10 mouse cellular contexts compared by ENCODE assay signal in the genomic region with DNA sequence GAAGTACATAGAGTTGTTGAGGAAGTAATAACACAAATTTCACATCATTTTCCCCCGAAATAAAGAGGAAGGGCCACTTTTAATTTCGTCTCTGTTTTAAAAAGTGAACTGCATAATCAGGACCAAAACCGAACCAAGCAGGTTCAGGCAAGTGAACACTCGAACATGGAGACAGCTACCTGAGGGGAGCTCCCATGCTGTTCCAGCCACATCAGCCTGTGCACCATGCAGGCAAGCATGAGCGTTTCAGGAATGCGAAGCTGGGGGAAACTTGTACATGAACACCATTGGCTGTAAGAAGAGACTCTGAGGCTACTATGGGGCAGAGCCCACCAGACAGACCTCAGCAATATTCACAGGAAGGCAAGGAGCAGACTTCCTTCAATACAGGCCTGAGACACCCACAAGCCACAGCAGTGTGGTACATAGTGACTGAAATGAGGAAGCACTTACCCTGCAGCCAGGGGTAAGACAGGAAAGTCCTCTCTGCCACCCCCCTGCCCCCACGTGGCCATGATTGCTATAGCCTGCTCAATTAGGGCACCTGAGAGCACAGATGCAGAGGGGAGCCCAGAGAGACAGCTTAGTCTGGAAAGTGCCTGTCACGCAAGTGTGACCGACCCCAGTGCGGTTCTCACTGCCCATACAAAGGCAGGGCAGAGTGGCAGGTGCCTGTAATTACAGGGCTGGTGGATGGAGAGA. TPM values are rescaled to one million over a fixed set of nuclear protein-coding genes. Genes with fewer than 3 reads are reported as not detected.
DNase-seq lines count a peak whose midpoint lies in the region; ATAC-seq lines count a peak whose summit lies in the region.
"Had no signal": no experiment of that assay in that cellular context is flagged by ENCODE, and none has a peak within 500 bp of the region (broad histone marks: within the 10 kb centered on the region; RNA-seq: fewer than 3 reads in every experiment).

No protein-coding gene starts in this region.

- peak; percentile 78 for DNase-seq in midbrain, embryonic 11.5 days (ENCODE audit: low spot score, missing footprints)
- no peak for DNase-seq in embryonic facial prominence, embryonic 10.5 days (ENCODE audit: low spot score)
- peak; percentile 30 for DNase-seq in lung, postnatal 14 days
- peak; percentile 76 for DNase-seq in thymus, postnatal 14 days
- DNase-seq in embryo, embryonic 10 days (ENCODE audit: low spot score): no peak
- no peak for DNase-seq in embryo, embryonic 9.5 days (ENCODE audit: extremely low spot score)
- no peak for DNase-seq in heart, postnatal 36 days
- DNase-seq: adrenal gland, postnatal 14 days had no signal

- H3K27me3 ChIP-seq in midbrain, embryonic 11.5 days (ENCODE audit: control insufficient read depth, insufficient read depth, low read length): no peaks in the 10 kb centered on the region
- H3K27me3 ChIP-seq in midbrain, embryonic 16.5 days (ENCODE audit: control insufficient read depth, insufficient read depth, low read depth, low read length): no peaks in the 10 kb centered on the region
- H3K27me3 ChIP-seq in embryonic facial prominence, embryonic 10.5 days (replicated peaks; ENCODE audit: low read depth, poor library complexity, severe bottlenecking): no peaks in the 10 kb centered on the region

- no peak overlapping the region for H3K4me2 ChIP-seq in midbrain, embryonic 11.5 days
- H3K4me2 ChIP-seq in midbrain, embryonic 16.5 days (ENCODE audit: low read length): no peak overlapping the region

- H3K36me3 ChIP-seq in midbrain, embryonic 11.5 days (ENCODE audit: control insufficient read depth, insufficient read depth, low read length): no peaks in the 10 kb centered on the region
- H3K36me3 ChIP-seq in midbrain, embryonic 16.5 days (ENCODE audit: control insufficient read depth, insufficient read depth, low read length): no peaks in the 10 kb centered on the region
- no peaks in the 10 kb centered on the region for H3K36me3 ChIP-seq in embryonic facial prominence, embryonic 10.5 days (replicated peaks)

- no peak overlapping the region for H3K27ac ChIP-seq in midbrain, embryonic 11.5 days (ENCODE audit: low read depth, low read length)
- H3K27ac ChIP-seq in midbrain, embryonic 16.5 days (ENCODE audit: low read length): no peak overlapping the region
- peak overlapping the region; percentile 36 for H3K27ac ChIP-seq in embryonic facial prominence, embryonic 10.5 days (replicated peaks)

- 63% methylated on average over 10 of the region's 10 CpGs for WGBS in midbrain, embryonic 11.5 days
- WGBS in midbrain, embryonic 16.5 days: 61% methylated on average over 10 of the region's 10 CpGs
- 57% methylated on average over 10 of the region's 10 CpGs for WGBS in embryonic facial prominence, embryonic 10.5 days

- no peaks in the 10 kb centered on the region for H3K4me1 ChIP-seq in midbrain, embryonic 11.5 days (ENCODE audit: control insufficient read depth, insufficient read depth, low read length)
- no peaks in the 10 kb centered on the region for H3K4me1 ChIP-seq in midbrain, embryonic 16.5 days (ENCODE audit: control insufficient read depth, insufficient read depth, low read length)
- peaks cover 21% of the 10 kb centered on the region for H3K4me1 ChIP-seq in embryonic facial prominence, embryonic 10.5 days

- H3K4me3 ChIP-seq in midbrain, embryonic 11.5 days (ENCODE audit: low read depth, low read length): no peak overlapping the region
- no peak overlapping the region for H3K4me3 ChIP-seq in midbrain, embryonic 16.5 days (ENCODE audit: low read depth, low read length)
- H3K4me3 ChIP-seq in embryonic facial prominence, embryonic 10.5 days: no peak overlapping the region

- no peak overlapping the region for H3K9ac ChIP-seq in midbrain, embryonic 11.5 days (ENCODE audit: low read length)
- H3K9ac ChIP-seq in midbrain, embryonic 16.5 days (ENCODE audit: low read depth, low read length): no peak overlapping the region

- H3K9me3 ChIP-seq in midbrain, embryonic 11.5 days (ENCODE audit: control insufficient read depth, low read length): no peaks in the 10 kb centered on the region
- no peaks in the 10 kb centered on the region for H3K9me3 ChIP-seq in midbrain, embryonic 16.5 days (replicated peaks; ENCODE audit: control insufficient read depth, low read length, poor library complexity, severe bottlenecking)
- no peaks in the 10 kb centered on the region for H3K9me3 ChIP-seq in embryonic facial prominence, embryonic 10.5 days

- ATAC-seq in midbrain, embryonic 11.5 days (ENCODE audit: low FRiP score): no peak
- ATAC-seq in midbrain, embryonic 16.5 days: no peak

- intact Hi-C loops in heart, postnatal 36 days (cut with DNase I): no loop called here

RNA-seq across cellular contexts. Expression of gene Ifitm10, which starts 33.1 kb away (rescaled TPM):
- 0.18 and 0.40 TPM in 2 replicates for polyA plus RNA-seq in midbrain, embryonic 11.5 days (2014; fragmentation: Nextera tagmentation; extraction: Ambion mirVana)
- polyA plus RNA-seq in midbrain, embryonic 16.5 days (2015; fragmentation: Nextera tagmentation; extraction: Ambion mirVana): 11.3 and 14.1 TPM in 2 replicates
- 2.2 and 3.0 TPM in 2 replicates for polyA plus RNA-seq in embryonic facial prominence, embryonic 10.5 days (2016; fragmentation: Nextera tagmentation; extraction: Ambion mirVana)
- total RNA-seq in heart, postnatal 36 days (2021): 1 to 10 TPM; 1.8 to 2.0 TPM

RNA-seq across cellular contexts. Expression of gene Krtap5-4, which starts 37.1 kb away (rescaled TPM):
- not detected in 2 replicates for polyA plus RNA-seq in midbrain, embryonic 11.5 days (2014; fragmentation: Nextera tagmentation; extraction: Ambion mirVana)
- polyA plus RNA-seq in midbrain, embryonic 16.5 days (2015; fragmentation: Nextera tagmentation; extraction: Ambion mirVana): not detected in 2 replicates
- polyA plus RNA-seq in embryonic facial prominence, embryonic 10.5 days (2016; fragmentation: Nextera tagmentation; extraction: Ambion mirVana): not detected in 2 replicates
- total RNA-seq in heart, postnatal 36 days (2021): not detected
- total RNA-seq: adrenal gland, postnatal 14 days had no signal
- polyA plus RNA-seq: gonadal fat pad, adult 2 months had no signal

RNA-seq across cellular contexts. Expression of gene Gm49369, which starts 42.0 kb away (rescaled TPM):
- 0.79 and 0.93 TPM in 2 replicates for polyA plus RNA-seq in midbrain, embryonic 11.5 days (2014; fragmentation: Nextera tagmentation; extraction: Ambion mirVana)
- polyA plus RNA-seq in midbrain, embryonic 16.5 days (2015; fragmentation: Nextera tagmentation; extraction: Ambion mirVana): 2.5 and 3.4 TPM in 2 replicates
- not detected in 2 replicates for polyA plus RNA-seq in embryonic facial prominence, embryonic 10.5 days (2016; fragmentation: Nextera tagmentation; extraction: Ambion mirVana)
- 1 to 10 TPM in 1 of 2 experiments, under 1 TPM in 1; 0.72 to 8.2 TPM for total RNA-seq in heart, postnatal 36 days (2021)

RNA-seq across cellular contexts. Expression of gene Krtap5-1, which starts 43.5 kb away (rescaled TPM):
- not detected in 2 replicates for polyA plus RNA-seq in midbrain, embryonic 11.5 days (2014; fragmentation: Nextera tagmentation; extraction: Ambion mirVana)
- polyA plus RNA-seq in midbrain, embryonic 16.5 days (2015; fragmentation: Nextera tagmentation; extraction: Ambion mirVana): not detected in 2 replicates
- not detected in 2 replicates for polyA plus RNA-seq in embryonic facial prominence, embryonic 10.5 days (2016; fragmentation: Nextera tagmentation; extraction: Ambion mirVana)
- not detected for total RNA-seq in heart, postnatal 36 days (2021)
- total RNA-seq: adrenal gland, postnatal 14 days had no signal
- polyA plus RNA-seq: gonadal fat pad, adult 2 months had no signal

RNA-seq across cellular contexts. Expression of gene Ctsd, which starts 47.4 kb away (rescaled TPM):
- polyA plus RNA-seq in midbrain, embryonic 11.5 days (2014; fragmentation: Nextera tagmentation; extraction: Ambion mirVana): 166 and 169 TPM in 2 replicates
- polyA plus RNA-seq in midbrain, embryonic 16.5 days (2015; fragmentation: Nextera tagmentation; extraction: Ambion mirVana): 243 and 289 TPM in 2 replicates
- 151 and 158 TPM in 2 replicates for polyA plus RNA-seq in embryonic facial prominence, embryonic 10.5 days (2016; fragmentation: Nextera tagmentation; extraction: Ambion mirVana)
- 100 to 1,000 TPM; 830 to 843 TPM for total RNA-seq in heart, postnatal 36 days (2021)

Comparison
In these comparisons a context has a peak if more than half of its experiments do, and no peak if none do; other contexts are left out.
1. DNase-seq: peak in midbrain, embryonic 11.5 days (single experiment), lung, postnatal 14 days (single experiment) and thymus, postnatal 14 days (single experiment); none in embryonic facial prominence, embryonic 10.5 days (single experiment), embryo, embryonic 10 days (single experiment), embryo, embryonic 9.5 days (single experiment) and heart, postnatal 36 days (0 of 2).